Mouse (Mus musculus): ENCODE results near the gene Cdk19. TPM values are rescaled to one million over a fixed set of nuclear protein-coding genes. Genes with fewer than 3 reads are reported as not detected.
A peak's percentile ranks its signal among the peaks of the same experiment; 100 is the strongest.

The Cdk19 gene
- 10 to 100 TPM; 50.2 to 54.1 TPM for total RNA-seq (2021)

DNA sequence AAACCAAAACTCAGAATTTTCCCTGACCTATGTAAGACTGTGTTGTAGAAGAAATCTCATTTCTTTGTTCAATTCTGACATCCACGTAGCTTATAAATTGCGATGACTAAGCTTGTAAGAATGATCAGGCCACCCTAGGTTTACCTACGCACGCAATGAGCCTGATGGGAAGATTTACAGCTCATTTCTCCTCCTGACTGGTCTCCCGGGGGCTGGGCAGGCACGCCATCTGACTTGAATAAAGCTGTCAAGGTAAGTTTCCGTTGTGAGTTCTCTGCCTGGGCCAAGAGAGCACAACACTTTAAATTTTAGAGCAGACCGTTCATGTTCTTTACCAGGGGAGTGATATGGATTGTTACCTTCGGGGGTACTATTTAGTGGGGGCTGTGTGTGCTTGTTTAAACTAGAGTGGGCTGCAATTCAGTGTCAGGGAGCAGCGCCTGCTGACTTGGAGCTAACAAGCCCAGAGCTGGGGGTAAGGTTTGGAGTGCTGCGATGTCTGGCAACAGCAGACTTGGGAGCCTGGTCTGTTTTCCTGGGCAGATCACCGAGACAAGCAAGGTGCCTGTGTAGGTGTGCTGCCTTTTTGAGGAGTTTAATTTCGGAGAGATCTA lies at the start of gene Cdk19:
Gene Cdk19 (plus strand): TSS at position 214 of the 614 bp plus-strand sequence.
- intact Hi-C loops (cut with DNase I): no loop called here
- DNase-seq (ENCODE audit: low spot score in 2 of 2): no peak

- DNase-seq (ENCODE audit: low spot score in 2 of 2): no peak
- intact Hi-C loops (cut with DNase I): no loop called here
Measured at GRCm38 (mm10) chr10:40292640-40293039, 46.7 kb upstream of the Cdk19 start.

DNA sequence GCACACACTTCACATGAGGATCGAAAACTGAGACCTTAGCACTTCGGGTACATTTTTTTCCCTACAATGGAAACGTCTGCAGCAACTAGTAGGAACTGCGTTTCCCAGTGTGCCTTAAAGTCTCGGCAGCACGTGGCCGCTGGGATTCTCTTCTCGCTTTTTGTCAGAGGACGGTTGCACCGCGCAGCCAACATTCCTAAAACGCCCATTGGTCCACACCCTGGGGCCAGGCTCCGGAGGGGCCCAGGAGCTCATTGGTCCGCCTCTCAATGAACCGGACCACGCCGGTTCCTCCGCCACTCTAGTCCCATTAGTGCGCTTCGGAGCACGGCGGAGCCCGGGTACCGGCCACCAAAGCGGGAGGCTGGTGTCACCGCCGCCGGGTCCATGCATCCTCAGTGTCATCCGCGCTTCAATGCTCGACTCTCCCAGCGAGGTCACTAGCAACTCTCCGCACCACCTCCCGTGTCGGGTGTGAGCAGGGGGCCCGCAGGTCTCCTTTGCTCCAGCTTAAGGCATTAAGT lies 38.7 kb upstream of the Cdk19 start:
- intact Hi-C loops (cut with DNase I): loop anchor here (5.0 kb wide), 2 partner anchors 43 to 222 kb away; partner anchors contain the start of gene Gtf3c6
- DNase-seq (ENCODE audit: low spot score in 2 of 2): peak; percentile 81 to 84

DNA sequence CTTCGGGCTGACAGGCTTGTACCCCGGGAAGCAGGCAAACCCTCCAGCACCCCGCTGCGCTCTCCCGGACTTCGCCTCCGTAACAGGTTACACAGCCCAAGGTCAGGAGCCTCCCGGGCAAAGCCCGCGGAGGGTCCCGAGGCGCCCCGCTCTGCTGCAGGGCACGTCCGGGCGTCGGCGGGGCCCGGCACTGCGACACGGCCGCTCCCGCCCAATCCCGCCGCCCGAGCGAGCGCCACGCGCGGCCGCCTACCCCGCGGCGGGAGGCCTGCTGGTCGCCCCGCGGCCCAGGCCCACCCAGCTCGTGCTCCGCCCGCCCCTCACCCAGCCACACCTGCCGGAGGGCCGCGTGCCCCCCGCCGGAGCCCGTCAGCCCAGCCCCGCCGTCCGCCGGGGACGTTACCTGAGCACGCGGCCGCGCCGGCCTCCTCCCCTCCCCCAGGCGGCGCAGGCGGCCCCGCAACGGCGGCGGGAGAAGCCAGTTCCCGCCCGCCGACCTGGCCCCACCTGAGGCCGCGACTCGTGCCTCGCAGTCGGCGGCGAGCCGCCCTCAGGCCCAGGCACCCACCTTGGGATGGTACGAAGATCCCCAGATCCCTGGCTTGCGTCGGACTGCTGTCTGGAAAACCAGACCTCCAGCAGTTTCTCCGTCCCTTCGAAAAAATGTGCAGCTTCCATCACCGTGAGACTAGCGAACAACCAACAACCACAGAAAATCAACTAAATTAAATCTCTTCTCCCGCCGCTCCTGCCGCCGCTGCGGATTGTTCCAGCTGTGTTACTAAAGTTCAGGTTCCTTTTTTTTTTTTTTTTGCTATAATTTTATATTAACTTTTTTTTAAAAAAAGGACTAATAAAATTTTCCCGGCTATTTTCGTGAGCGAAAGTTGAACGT lies 37.9 kb upstream of the Cdk19 start:
- peak; percentile 50 to 70 for DNase-seq (ENCODE audit: low spot score in 2 of 2)
- intact Hi-C loops (cut with DNase I): loop anchor here (1.0 to 5.0 kb wide), 3 partner anchors 44 to 221 kb away; partner anchors contain the start of gene Gtf3c6

DNA sequence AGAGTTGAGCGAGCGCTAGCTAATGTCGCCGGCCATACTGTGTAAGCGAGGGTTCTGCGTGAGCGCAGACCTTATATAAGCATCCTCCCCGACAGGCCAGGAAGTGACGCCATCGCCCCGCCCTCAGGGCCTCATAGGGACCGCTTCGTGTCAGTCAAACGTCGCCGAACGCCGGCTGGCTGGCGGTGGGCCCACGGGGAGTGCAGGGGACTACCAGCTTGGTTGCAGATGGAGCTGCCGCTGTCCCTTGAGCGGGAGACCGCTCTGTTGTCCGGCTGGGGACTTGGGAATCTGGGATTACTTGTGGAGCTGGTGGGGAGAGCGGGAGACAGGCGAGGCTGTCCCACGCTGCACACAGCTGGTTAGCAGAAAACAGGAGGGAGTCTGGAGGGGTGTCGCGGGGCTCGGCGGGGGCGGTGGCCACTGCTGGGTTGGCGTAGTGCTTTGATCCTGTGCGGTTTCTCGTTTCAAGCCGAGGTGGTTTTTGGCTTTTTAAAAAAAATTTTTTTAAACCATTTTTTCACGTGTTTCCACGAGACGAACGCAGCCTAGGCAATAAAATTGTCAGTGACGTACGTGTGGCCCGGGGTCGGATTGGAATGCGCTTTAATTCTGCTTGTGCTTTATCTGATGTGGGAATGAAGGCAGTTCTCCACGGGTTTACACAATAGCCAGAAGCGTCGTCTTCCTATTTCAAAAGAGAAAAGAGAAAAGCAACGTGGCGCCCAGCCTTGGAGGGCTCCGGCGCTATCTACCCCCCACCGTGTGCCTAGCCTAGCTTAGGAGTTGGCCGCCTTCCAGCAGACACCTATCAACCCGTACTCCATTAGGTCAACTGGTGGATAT lies 37.0 kb upstream of the Cdk19 start, which contains the start of gene Amd1:
Gene Amd1 (minus strand): TSS at position 47 of the 846 bp plus-strand sequence.
- intact Hi-C loops (cut with DNase I): loop anchor here (1.0 to 5.0 kb wide), 3 partner anchors 45 to 220 kb away; partner anchors contain the start of gene Gtf3c6
- DNase-seq (ENCODE audit: low spot score in 2 of 2): peak; percentile 100

DNA sequence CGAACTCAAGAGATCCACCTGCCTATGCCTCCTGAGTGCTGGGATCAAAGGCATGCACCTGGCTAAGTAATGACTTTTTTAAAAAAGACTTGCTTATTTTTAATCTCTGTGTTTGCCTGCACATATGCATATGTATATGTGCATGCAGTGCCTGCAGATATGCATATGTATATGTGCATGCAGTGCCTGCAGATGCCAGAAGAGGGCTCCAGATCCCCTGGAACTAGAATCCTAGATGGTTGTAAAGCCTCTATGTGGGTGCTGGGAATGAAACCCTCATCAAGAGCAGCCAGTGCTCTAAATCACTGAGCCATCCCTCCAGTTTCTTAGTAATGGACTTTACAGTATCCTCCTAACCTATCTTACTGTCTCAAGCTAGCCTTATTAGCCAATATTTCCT lies 33.4 kb upstream of the Cdk19 start:
- DNase-seq (ENCODE audit: low spot score in 2 of 2): no peak
- intact Hi-C loops (cut with DNase I): no loop called here

GRCm38 (mm10) chr10:40307826-40308583 lies 31.4 kb upstream of the Cdk19 start:
- intact Hi-C loops (cut with DNase I): no loop called here
- no peak for DNase-seq (ENCODE audit: low spot score in 2 of 2)

- intact Hi-C loops (cut with DNase I): no loop called here
- DNase-seq (ENCODE audit: low spot score in 2 of 2): no peak
Measured at GRCm38 (mm10) chr10:40309884-40310635, 29.3 kb upstream of the Cdk19 start.

DNA sequence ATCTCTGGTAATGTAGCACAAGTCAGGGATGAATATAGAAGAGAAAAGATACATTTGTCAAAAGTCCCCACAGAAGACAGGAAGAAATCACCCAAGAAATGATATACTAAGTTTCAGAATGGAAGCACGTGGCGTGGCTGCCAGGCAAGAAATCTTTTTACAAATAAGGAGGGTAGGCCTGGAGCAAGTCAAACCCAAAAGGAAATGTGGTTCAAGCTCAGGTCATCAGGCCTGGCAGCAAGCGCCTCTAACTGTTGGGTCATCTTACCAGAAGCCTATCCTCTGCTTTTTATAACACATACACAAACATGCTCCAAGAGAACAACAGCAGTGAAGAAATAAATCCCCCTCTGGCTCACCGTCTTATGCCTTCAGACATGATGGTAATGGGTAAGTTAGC lies 26.6 kb upstream of the Cdk19 start:
- no peak for DNase-seq (ENCODE audit: low spot score in 2 of 2)
- intact Hi-C loops (cut with DNase I): no loop called here

DNA sequence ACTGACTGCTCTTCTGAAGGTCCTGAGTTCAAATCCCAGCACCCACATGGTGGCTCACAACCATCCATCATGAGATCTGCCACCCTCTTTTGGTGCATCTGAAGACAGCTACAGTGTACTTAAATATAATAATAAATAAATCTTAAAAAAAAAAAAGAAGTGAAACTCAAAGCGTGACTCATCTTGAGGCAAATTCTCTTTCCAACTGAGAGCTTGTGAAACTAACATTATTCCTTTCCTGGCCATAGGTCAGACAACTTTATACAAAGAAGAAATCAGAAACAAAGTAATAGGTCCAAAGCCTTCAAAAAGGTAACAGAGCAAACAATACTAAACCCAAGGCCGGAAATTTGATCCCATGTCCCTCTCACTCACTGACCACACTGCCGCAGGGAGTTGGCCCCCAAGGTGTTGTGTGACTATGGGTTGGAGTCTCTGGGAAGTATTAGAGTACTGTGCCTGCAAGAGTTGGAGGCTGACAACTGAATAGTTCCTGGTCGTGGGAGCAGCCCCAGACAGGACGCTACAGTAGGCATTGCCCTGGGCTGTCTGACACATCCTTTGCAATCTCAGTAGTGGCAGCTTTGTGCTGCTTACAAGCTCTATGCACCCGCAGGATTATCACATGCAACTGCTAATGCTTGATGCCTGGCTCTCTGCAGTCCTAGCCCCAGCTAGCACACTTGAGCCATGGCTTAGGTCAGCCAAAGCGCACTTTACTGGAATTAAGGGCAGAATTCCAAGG lies 22.4 kb upstream of the Cdk19 start:
- intact Hi-C loops (cut with DNase I): no loop called here
- no peak for DNase-seq (ENCODE audit: low spot score in 2 of 2)

DNA sequence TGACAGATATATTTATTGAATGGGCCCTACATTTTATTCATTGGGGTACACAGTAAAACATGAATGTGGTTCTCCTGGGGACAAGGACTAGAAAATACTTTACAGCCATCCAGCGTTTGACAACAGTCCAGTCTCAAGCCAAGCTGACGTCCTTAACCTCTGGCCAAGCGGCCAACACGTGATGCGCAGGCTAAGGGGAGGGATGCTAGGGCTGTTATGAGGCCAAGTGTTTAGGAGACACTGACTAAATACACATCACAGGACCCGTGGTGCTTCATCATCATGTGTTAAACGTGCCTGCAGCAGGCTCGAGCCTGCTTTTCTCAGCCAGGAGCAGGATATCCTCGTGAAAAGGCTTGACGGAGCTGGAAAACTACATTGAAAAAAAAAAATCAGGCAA lies 19.1 kb upstream of the Cdk19 start:
- no peak for DNase-seq (ENCODE audit: low spot score in 2 of 2)
- intact Hi-C loops (cut with DNase I): no loop called here

DNA sequence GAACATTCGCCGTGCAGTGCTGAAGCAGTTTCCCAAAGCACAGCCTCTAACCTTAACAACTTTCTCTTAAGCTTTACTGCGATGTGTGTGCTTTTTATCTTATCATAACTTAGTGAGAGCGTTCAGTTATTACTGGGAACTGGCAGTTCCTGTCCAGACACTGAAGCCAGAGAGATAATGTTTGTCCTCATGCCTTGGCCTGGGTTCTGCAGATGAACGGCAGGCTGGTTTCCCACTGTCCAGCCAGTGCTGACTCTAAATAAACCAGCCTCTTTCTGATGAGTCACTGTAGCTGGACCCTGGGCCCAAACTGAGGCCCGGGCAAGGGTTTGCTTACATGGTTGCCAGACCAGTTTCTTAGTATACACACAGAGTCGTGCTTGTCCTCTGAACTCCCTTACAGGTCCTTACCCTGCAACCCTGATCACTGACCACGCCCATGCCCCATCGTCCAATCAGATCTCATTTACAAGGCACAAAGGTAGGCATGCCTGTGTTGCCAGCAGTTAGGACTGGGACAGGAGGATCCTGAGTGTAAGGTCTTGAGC lies 11.3 kb upstream of the Cdk19 start:
- intact Hi-C loops (cut with DNase I): no loop called here
- DNase-seq (ENCODE audit: low spot score in 2 of 2): no peak

- intact Hi-C loops (cut with DNase I): no loop called here
Measured at GRCm38 (mm10) chr10:40330262-40330661, 9.1 kb upstream of the Cdk19 start.

GRCm38 (mm10) chr10:40332864-40333263 lies 6.5 kb upstream of the Cdk19 start:
- no peak for DNase-seq (ENCODE audit: low spot score in 2 of 2)
- intact Hi-C loops (cut with DNase I): no loop called here

More at GRCm38 (mm10) chr10:40330262-40330661, 9.1 kb upstream of the Cdk19 start:
- DNase-seq (ENCODE audit: low spot score in 2 of 2): no peak

DNA sequence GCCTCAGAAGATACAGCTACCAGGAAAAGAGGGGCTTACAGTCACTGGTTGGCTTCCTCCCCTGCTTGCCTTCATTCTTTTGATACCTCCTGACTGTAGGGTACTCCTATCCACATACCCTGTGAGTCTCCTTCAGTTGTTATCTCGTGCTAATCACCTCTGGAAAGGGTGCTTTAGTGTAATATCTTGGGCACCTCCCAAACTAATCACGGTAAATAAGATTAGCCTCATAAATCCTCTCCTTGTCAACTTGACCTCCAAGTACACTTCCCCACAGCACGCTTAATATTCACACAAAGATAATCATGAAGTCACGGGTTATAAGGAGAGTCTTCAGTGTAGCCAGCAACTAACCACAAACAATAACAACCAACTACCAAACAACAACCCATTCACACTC lies 2.7 kb downstream of the Cdk19 start:
- intact Hi-C loops (cut with DNase I): no loop called here
- no peak for DNase-seq (ENCODE audit: low spot score in 2 of 2)

GRCm38 (mm10) chr10:40346776-40347403 lies 7.5 kb downstream of the Cdk19 start:
- intact Hi-C loops (cut with DNase I): loop anchor here (5.0 kb wide), 1 partner anchor 180 kb away; no protein-coding TSS in a partner anchor
- DNase-seq (ENCODE audit: low spot score in 2 of 2): no peak

Data from left cerebral cortex, postnatal 36 days (tissue).